Mouse (Mus musculus): ENCODE results near the gene Ap4b1.

Ap4b1 gene

GRCm38 (mm10) chr3:103857036-103857805 lies 47.9 kb downstream of the Ap4b1 start:
- peak; percentile 76 for DNase-seq

DNA sequence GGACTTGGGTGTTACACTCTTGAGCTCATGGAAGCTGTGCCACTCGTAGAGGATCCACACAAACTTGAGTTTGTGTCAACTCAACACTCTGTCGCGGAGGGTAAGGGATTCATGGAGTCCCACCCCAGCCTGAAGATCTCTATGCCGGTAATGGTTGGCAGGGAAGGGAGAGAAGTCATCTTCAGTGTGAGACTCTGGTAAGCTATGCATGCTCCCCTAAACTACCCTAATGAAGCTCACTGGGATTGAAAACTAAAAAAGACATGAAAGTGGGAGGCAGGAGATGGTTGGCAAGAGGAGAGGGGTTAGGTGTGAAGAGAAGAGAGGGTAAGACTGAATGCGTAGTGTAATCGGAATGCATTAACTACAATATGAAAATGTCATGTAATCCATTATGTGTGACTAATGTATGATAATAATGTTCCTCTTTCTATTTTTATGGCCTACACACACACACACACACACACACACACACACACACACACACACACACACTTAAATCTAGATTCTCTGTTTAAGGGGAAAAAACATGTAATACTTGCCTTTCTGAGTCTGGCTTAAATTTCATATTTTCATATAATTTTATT lies 48.8 kb downstream of the Ap4b1 start:
- no peak for DNase-seq

- DNase-seq, result no peak
These were observed 49.8 kb downstream of the Ap4b1 start, which contains the start of gene Ptpn22 for GRCm38 (mm10) chr3:103858881-103859801. Gene Ptpn22, plus strand, starts transcription at chr3:103859795.

DNA sequence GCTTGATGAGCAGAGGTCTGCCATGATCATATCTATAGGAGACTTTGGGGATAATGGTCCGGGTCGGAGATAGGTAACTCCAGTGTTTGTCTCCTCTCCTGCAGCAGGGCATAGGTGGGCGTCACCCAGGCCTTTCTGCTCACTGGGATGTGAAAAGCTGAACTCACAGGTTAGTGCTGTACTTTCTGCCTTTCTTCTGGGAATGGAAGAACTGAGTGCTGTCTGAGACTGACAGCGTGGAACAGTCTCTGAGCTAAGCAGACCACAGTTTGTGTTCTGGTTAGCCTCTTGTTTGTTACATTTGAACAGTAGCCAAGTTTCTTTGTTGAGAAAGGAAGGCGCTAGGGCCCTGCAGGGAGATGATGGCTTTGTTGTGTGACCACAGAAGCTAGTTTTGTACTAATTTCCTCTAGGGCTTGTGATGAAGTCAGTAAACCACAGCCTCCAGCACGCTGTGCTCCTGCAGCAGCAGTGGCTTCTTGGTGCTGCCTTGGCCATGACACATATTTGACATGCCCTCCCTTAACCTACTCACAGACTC lies 50.6 kb downstream of the Ap4b1 start:
- no peak for DNase-seq

GRCm38 (mm10) chr3:103862721-103863220 lies 53.5 kb downstream of the Ap4b1 start:
- no peak for DNase-seq

GRCm38 (mm10) chr3:103864200-103864599 lies 54.9 kb downstream of the Ap4b1 start:
- no peak for DNase-seq

DNA sequence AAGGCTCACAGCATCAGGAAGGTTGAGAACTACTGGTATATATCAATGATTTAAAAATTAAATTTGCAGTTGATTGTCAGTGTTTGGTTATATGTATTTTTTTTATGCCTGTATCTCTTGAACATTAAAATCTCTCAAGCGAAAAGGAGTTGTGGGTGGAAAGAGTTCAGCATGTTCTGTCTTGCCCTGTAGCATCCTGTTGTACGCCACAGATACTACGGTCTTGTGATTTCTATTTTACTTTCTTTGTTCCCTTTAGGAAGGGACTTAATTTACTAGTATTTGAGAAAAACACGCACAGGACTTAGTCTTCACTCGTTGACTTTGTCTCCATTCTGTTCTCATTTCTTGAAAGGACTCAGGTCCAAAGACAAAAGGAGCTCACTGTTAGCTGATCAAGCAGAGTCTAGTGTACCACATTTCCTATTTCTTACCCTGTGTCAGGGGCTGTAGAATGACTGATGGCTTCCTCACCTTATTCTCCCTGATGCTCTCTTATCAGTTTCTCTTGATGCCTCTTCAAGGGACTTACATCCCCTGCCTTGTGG lies 58.2 kb downstream of the Ap4b1 start:
- DNase-seq, result no peak

GRCm38 (mm10) chr3:103868008-103868407 lies 58.7 kb downstream of the Ap4b1 start:
- no peak for DNase-seq
